Mouse (Mus musculus) MEL (cell line): ENCODE data around the gene Hoxd11. TPM values are rescaled to one million over a fixed set of nuclear protein-coding genes. Genes with fewer than 3 reads are reported as not detected.

Source experiments
- DNase-seq: peaks from one replicate; pipeline ENCODE4 v3.0.0; 2011; ENCODE audit warnings: low read depth, low spot score
- H3K27ac ChIP-seq: 2 replicates; pipeline ENCODE4 v1.5.1; 2012; ENCODE audit warnings: low read depth, mild to moderate bottlenecking, control low read depth, low read length, moderate library complexity; ENCODE audit not compliant: control insufficient read depth
- H3K27me3 ChIP-seq, 2 experiments: fragments of 150-350 bp in 1 of 2; sonication (generic) in 1 of 2; 2 replicates each; pipeline ENCODE4 v1.6.1; 2012; ENCODE audit warnings: low read length in 2 of 2, mild to moderate bottlenecking in 2 of 2, improper control_type of control experiment in 1 of 2, moderate library complexity in 1 of 2; ENCODE audit not compliant: insufficient read depth in 2 of 2, control insufficient read depth in 1 of 2
- H3K36me3 ChIP-seq, 2 experiments: 2 replicates each; pipeline ENCODE4 v1.6.1; 2012 to 2014; ENCODE audit warnings: low read length in 2 of 2, improper control_type of control experiment in 1 of 2, inconsistent platforms in 1 of 2, mild to moderate bottlenecking in 1 of 2; ENCODE audit not compliant: insufficient read depth in 2 of 2, control insufficient read depth in 1 of 2
- H3K4me1 ChIP-seq, 2 experiments: fragments of 150-350 bp in 1 of 2; sonication (generic) in 1 of 2; 2 replicates each; pipeline ENCODE4 v1.6.1; 2012; ENCODE audit warnings: low read length in 2 of 2, improper control_type of control experiment in 1 of 2, mild to moderate bottlenecking in 1 of 2; ENCODE audit not compliant: insufficient read depth in 2 of 2, control insufficient read depth in 1 of 2
- H3K4me3 ChIP-seq, 2 experiments: fragments of 150-350 bp in 1 of 2; sonication (generic) in 1 of 2; 2 replicates each; pipeline ENCODE4 v1.5.1; 2012; ENCODE audit warnings: low read depth in 2 of 2, low read length in 2 of 2, mild to moderate bottlenecking in 2 of 2, moderate library complexity in 2 of 2, control low read depth in 1 of 2, improper control_type of control experiment in 1 of 2; ENCODE audit not compliant: control insufficient read depth in 1 of 2, insufficient read depth in 1 of 2
- H3K79me2 ChIP-seq: 2 replicates; pipeline ENCODE4 v1.6.1; 2012; ENCODE audit warnings: mild to moderate bottlenecking, low read length, moderate library complexity; ENCODE audit not compliant: control insufficient read depth, poor library complexity, insufficient read depth
- H3K9ac ChIP-seq: 2 replicates; pipeline ENCODE4 v1.6.1; 2012; ENCODE audit warnings: low read depth, mild to moderate bottlenecking, control low read depth, low read length, moderate library complexity; ENCODE audit not compliant: control insufficient read depth, poor library complexity, severe bottlenecking
- H3K9me3 ChIP-seq: fragments of 150-350 bp; sonication (generic); replicated peaks from 2 replicates; pipeline ENCODE4 v1.6.1; 2012; ENCODE audit warnings: mild to moderate bottlenecking, low read length, improper control_type of control experiment, moderate library complexity; ENCODE audit not compliant: insufficient read depth
- CHD1 ChIP-seq: IDR thresholded peaks from 2 replicates; pipeline ENCODE4 v1.6.1; 2012; ENCODE audit warnings: low read depth, mild to moderate bottlenecking, inconsistent platforms, low read length, improper control_type of control experiment
- CHD2 ChIP-seq: IDR thresholded peaks from 2 replicates; pipeline ENCODE4 v1.6.1; 2011; ENCODE audit warnings: low read length, improper control_type of control experiment
- CTCF ChIP-seq, 3 experiments: IDR thresholded peaks in 2 of 3; conservative IDR thresholded peaks in 1 of 3; 2 replicates each; pipeline ENCODE4 v1.5.1; 2011 to 2012; ENCODE audit warnings: low read length in 3 of 3, low read depth in 2 of 3, mild to moderate bottlenecking in 2 of 3, improper control_type of control experiment in 1 of 3, inconsistent platforms in 1 of 3, mixed read lengths in 1 of 3, moderate library complexity in 1 of 3; ENCODE audit not compliant: control insufficient read depth in 1 of 3, insufficient read depth in 1 of 3, poor library complexity in 1 of 3, severe bottlenecking in 1 of 3
- EP300 ChIP-seq, 2 experiments: IDR thresholded peaks; 2 replicates each; pipeline ENCODE4 v1.6.1; 2011; ENCODE audit warnings: improper control_type of control experiment in 2 of 2, low read length in 2 of 2, low read depth in 1 of 2, mild to moderate bottlenecking in 1 of 2
- ETS1 ChIP-seq: IDR thresholded peaks from 2 replicates; pipeline ENCODE4 v1.6.1; 2012; ENCODE audit warnings: low read depth, mild to moderate bottlenecking, inconsistent platforms, low read length, improper control_type of control experiment, moderate library complexity
- GABPA ChIP-seq: IDR thresholded peaks from 2 replicates; pipeline ENCODE4 v1.6.1; 2012; ENCODE audit warnings: low read depth, mild to moderate bottlenecking, inconsistent platforms, low read length, improper control_type of control experiment, moderate library complexity
- GATA1 ChIP-seq: IDR thresholded peaks from 2 replicates; pipeline ENCODE4 v1.6.1; 2011; ENCODE audit warnings: low read depth, low read length, improper control_type of control experiment
- HCFC1 ChIP-seq: IDR thresholded peaks from 2 replicates; pipeline ENCODE4 v1.6.1; 2012; ENCODE audit warnings: low read depth, mild to moderate bottlenecking, inconsistent platforms, low read length, improper control_type of control experiment, moderate library complexity
- MYC ChIP-seq: IDR thresholded peaks from 2 replicates; pipeline ENCODE4 v1.6.1; 2011; ENCODE audit warnings: low read depth, mild to moderate bottlenecking, low read length, improper control_type of control experiment, moderate library complexity
- RAD21 ChIP-seq: IDR thresholded peaks from 2 replicates; pipeline ENCODE4 v1.6.1; 2011; ENCODE audit warnings: mild to moderate bottlenecking, low read depth, low read length, improper control_type of control experiment
- SMC3 ChIP-seq: IDR thresholded peaks from 2 replicates; pipeline ENCODE4 v1.6.1; 2011; ENCODE audit warnings: low read depth, low read length, improper control_type of control experiment
- TBP ChIP-seq: IDR thresholded peaks from 2 replicates; pipeline ENCODE4 v1.8.0; 2011; ENCODE audit warnings: low read depth, low read length, improper control_type of control experiment
- USF1 ChIP-seq: IDR thresholded peaks from 2 replicates; pipeline ENCODE4 v1.6.1; 2014; ENCODE audit warnings: low read depth, mild to moderate bottlenecking, inconsistent platforms, low read length, improper control_type of control experiment, moderate library complexity
- ZKSCAN1 ChIP-seq: IDR thresholded peaks from 2 replicates; pipeline ENCODE4 v1.6.1; 2012; ENCODE audit warnings: low read depth, mild to moderate bottlenecking, inconsistent platforms, low read length, improper control_type of control experiment, moderate library complexity
- polyA plus RNA-seq, 2 experiments: library from polyadenylated mRNA; stranded (reverse) in 1 of 2; unstranded in 1 of 2; fragments of >175 nt in 1 of 2; fragments of >200 nt in 1 of 2; gene quantifications; 2 replicates each; pipeline versions ENCODE4 v1.2.1 to v1.2.4; 2012; ENCODE audit warnings: low replicate concordance in 2 of 2, low read depth in 1 of 2; ENCODE audit not compliant: insufficient read length in 2 of 2, insufficient read depth in 1 of 2, missing spikeins in 1 of 2
- total RNA-seq: library from RNA; depleted of rRNA; stranded (reverse); fragments of 300-350 nt; gene quantifications from 2 replicates; pipeline ENCODE4 v1.2.3, GENCODE M21; 2012

Gene Hoxd11
- total and polyA plus RNA-seq, 3 experiments, result not detected

- Histone ChIP-seq H3K27ac (no peak within 1 kb of the TSS), H3K79me2 (no peaks in the 10 kb centered on the region), H3K4me1 (no peaks in the 10 kb centered on the region), H3K4me3 (no peak within 1 kb of the TSS), H3K27me3 (no peaks in the 10 kb centered on the region), H3K9ac (no peak within 1 kb of the TSS), H3K36me3 (no peaks in the 10 kb centered on the region), H3K9me3 (no peaks in the 10 kb centered on the region)
- no peak for TF ChIP-seq USF1
- no peak for TF ChIP-seq ETS1
- no peak for TF ChIP-seq GABPA
- DNase-seq, result no peak
These were observed 19.8 kb upstream of the Hoxd11 start, which contains the start of gene Evx2 for GRCm38 (mm10) chr2:74659507-74660005. Gene Evx2, minus strand, starts transcription at chr2:74659557.

GRCm38 (mm10) chr2:74660421-74661375 lies 18.7 kb upstream of the Hoxd11 start:
- Histone ChIP-seq H3K36me3 (no peaks in the 10 kb centered on the region), H3K4me3 (no peak overlapping the region), H3K9me3 (no peaks in the 10 kb centered on the region), H3K27me3 (no peaks in the 10 kb centered on the region), H3K27ac (no peak overlapping the region), H3K4me1 (no peaks in the 10 kb centered on the region)
- no peak for DNase-seq
- TF ChIP-seq USF1, result no peak
- TF ChIP-seq CHD1, result no peak
- no peak for TF ChIP-seq ZKSCAN1
- TF ChIP-seq GABPA, result no peak
- no peak for TF ChIP-seq CTCF (IDR thresholded peaks at IDR 0.05 in 2 of 3, conservative IDR thresholded peaks at IDR 0.05 in 1 of 3; ENCODE audit: control insufficient read depth in 1 of 3, insufficient read depth in 1 of 3, low read depth in 2 of 3, low read length in 3 of 3, poor library complexity in 1 of 3, severe bottlenecking in 1 of 3)
- no peak for TF ChIP-seq HCFC1
- no peak for TF ChIP-seq TBP
- TF ChIP-seq MYC, result no peak
- no peak for TF ChIP-seq RAD21
- TF ChIP-seq CHD2, result no peak
- no peak for TF ChIP-seq SMC3
- no peak for TF ChIP-seq GATA1
- no peak for TF ChIP-seq EP300 (IDR thresholded peaks at IDR 0.05; ENCODE audit: low read depth in 1 of 2, low read length in 2 of 2)
- TF ChIP-seq, all 39 proteins: peak for 0
- Histone ChIP-seq H3K9ac (no peak overlapping the region), H3K79me2 (no peaks in the 10 kb centered on the region)
